Mouse (Mus musculus): ENCODE measurements around the gene C1qtnf12.

C1qtnf12 gene

GRCm38 (mm10) chr4:155962167-155962971 lies at the start of gene C1qtnf12:
Gene C1qtnf12 (plus strand): TSS chr4:155962318.
- in situ Hi-C loops (cut with MboI): no loop called here

- in situ Hi-C loops (cut with MboI): no loop called here
These were observed 30.1 kb upstream of the C1qtnf12 start for GRCm38 (mm10) chr4:155932031-155932430.

- in situ Hi-C loops (cut with MboI): no loop called here
These were observed 19.1 kb upstream of the C1qtnf12 start for GRCm38 (mm10) chr4:155943049-155943452.

DNA sequence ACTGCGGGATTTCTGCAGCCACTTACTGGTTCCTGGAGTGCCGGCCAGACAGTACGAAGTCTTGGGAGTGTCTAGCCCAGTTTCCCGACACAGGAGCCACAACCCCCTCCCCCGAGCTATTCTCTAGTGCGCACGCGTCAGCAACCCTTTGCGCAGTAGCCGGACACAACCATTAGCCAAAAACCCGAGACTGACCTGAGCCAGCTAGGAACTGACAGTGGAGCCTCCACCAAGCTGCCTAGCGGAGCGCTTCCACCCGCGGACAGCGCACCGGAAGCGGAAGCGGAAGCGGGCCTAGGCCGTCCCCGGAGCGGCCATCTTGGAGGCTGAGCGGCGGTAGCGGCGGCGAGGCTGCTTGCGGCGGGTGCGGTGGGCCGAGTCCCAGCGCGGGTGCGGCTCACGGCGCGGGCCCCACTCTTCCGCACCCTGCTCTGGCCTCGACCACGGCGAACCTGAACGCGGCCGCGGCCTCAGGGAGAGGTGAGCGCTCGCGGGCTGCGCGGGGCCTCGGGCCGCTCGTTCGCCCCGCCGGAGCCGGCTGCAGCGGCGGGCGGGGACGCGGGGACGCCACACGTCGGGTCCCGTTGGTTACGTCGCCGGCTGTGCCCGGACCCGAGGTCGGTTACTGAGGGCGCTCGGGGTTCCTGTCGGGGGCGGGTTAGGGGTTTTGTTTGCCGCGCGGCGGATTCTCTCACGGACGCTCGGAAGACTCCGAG lies 18.4 kb upstream of the C1qtnf12 start, which contains the start of gene Ube2j2:
Gene Ube2j2, plus strand, starts transcription at position 298 of the 716 bp plus-strand sequence.
- in situ Hi-C loops (cut with MboI): no loop called here

DNA sequence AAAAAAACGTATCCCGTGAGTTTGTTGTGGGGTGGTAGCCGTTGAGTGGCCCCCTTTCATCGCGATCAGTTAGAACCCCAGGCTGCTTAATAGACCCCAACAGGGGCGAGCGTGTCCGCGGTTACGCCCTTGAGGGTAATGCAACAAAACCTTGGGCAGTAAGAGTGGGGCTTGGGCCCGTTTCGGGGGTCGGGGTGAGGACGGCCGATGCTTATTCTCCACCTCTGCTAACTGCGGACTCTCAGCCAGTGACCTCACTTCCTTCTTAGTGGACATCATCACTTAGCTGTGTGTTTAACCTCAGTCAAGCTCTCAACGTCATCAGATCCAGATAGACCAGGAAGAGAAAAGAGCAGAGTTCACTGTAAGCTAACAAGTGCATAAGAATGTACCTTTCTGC lies 17.8 kb upstream of the C1qtnf12 start:
- in situ Hi-C loops (cut with MboI): no loop called here

GRCm38 (mm10) chr4:155947094-155947493 lies 15.0 kb upstream of the C1qtnf12 start:
- in situ Hi-C loops (cut with MboI): no loop called here

- in situ Hi-C loops (cut with MboI): no loop called here
These were observed 6.6 kb upstream of the C1qtnf12 start for GRCm38 (mm10) chr4:155955491-155955890.

- in situ Hi-C loops (cut with MboI): no loop called here
These were observed 2.8 kb upstream of the C1qtnf12 start for GRCm38 (mm10) chr4:155959275-155959674.

GRCm38 (mm10) chr4:155963106-155963505 lies 988 bp downstream of the C1qtnf12 start:
- in situ Hi-C loops (cut with MboI): no loop called here

- in situ Hi-C loops (cut with MboI): no loop called here
These were observed 2.3 kb downstream of the C1qtnf12 start for GRCm38 (mm10) chr4:155964396-155964795.

GRCm38 (mm10) chr4:155969043-155969653 lies 7.0 kb downstream of the C1qtnf12 start:
- in situ Hi-C loops (cut with MboI): no loop called here

DNA sequence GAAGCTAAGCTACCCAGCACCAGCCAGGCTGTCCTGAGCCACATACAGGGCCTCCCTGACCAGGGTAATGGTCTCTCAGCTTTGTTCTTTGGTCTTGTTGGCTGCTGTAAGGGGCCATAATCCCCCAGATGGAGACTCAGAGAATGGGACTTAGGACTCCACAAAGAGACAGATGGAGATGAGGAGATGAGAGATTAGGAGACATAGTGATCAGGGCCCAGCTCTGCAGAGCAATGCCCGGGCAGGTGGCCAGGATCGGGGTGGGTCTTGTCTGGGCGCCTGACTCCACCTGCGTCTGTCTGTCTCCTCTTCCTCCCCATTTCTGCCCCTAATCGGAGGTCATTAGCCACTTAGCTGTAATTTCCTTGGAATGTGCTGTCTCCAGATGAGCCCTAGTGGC lies 8.2 kb downstream of the C1qtnf12 start:
- in situ Hi-C loops (cut with MboI): no loop called here

GRCm38 (mm10) chr4:155972651-155973050 lies 10.5 kb downstream of the C1qtnf12 start:
- in situ Hi-C loops (cut with MboI): no loop called here

DNA sequence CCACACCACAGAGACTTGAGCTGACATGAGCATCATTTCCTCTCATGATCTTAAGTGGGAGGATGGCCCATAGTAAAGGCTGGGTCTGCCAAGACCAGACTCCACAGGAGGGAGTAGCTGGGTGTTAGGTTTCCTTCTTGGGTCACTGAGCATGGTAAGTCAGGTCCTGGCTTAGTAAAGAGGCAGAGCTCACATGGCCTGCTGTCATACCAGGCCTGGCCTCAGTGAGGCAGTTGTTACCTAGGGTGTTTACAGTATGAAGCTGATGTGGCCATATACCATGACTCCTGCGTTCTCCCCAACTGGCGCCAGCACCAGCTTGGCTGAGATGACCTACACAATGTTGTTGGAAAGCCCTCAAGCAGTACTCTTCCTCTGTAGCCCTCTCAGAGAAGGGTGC lies 11.1 kb downstream of the C1qtnf12 start:
- in situ Hi-C loops (cut with MboI): no loop called here

- in situ Hi-C loops (cut with MboI): no loop called here
These were observed 19.4 kb downstream of the C1qtnf12 start for GRCm38 (mm10) chr4:155981436-155982082.

GRCm38 (mm10) chr4:155983788-155984187 lies 21.7 kb downstream of the C1qtnf12 start:
- in situ Hi-C loops (cut with MboI): no loop called here

DNA sequence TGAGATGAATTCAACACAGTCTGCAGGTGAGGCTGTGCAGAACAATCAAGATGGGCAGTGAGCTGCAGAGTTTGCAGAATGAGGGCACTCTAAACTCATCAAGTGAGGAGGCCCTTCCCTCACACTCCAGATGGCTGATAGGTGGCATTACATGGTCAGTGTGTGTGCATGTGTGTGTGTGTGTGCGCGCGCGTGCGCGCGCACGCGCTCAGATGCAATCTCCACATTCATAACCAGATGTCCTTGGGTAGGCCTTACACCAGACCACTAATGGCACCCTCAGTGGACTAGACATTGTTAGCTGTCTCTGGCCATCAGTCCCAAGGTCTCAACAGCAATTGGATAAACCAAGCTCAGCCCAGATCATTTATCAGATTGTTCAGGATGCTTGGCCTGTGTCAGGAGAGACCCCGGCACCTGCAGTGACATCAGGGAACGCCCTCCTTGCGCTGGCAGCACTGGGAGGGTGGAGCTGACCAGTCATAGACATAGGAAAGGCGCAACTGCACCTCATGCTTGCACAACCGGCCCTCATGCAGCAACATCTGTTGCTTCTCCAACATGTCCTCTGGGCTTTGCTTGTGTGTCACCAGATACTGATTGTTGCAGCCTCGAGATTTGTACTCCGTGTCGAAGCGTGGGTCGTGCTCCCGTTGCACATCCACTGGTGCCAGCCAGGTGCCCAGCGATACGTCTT lies 29.2 kb downstream of the C1qtnf12 start:
- in situ Hi-C loops (cut with MboI): no loop called here

DNA sequence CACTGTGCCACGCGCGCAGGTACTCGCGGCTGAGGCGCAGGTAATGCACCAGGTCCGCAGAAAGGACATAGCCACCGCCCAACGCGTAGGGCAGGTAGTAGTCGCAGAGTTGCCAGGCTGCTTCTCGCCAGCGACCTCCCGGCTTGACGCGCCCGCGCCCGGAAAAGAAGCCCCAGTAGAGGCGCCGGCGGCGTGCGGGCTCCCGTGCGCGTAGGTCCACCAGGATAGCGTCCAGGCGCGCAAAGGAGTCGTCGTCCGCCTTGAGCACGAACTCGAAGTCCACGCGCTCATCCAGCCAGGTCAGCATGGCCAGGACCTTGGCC lies 29.8 kb downstream of the C1qtnf12 start:
- in situ Hi-C loops (cut with MboI): no loop called here

DNA sequence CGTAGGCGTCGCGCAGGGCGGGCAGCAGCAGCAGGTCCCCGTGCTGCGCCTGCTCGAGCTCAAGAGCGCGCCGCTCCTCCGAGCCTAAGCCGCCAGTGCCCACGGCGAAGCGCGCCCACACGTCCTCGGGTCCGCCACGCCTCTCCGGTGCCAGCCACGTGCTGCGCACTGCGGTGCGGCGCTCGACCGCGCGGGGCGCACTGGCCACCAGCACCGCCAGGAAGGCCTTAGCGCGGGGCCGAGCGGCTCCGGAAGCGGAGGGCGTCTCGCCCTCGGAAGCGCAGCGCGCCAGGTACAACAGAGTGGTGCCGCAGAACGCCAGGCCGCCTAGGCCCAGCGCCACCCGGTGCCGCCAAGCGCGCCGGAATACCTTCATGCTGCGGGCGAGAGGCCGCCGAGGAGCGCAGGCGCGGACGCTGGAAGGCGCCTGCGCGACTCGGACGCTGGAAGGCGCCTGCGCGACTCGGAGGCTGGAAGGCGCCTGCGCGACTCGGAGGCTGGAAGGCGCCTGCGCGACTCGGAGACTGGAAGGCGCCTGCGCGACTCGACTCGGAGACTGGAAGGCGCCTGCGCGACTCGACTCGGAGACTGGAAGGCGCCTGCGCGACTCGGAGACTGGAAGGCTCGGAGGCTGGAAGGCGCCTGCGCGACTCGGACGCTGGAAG lies 30.3 kb downstream of the C1qtnf12 start, which contains the start of the genes B3galt6 and Sdf4:
Gene B3galt6, minus strand, starts transcription at position 409 of the 665 bp plus-strand sequence.
Gene Sdf4, plus strand, starts transcription at position 632 of the 665 bp plus-strand sequence.
- in situ Hi-C loops (cut with MboI): no loop called here

GRCm38 (mm10) chr4:155992906-155993547 lies 30.9 kb downstream of the C1qtnf12 start:
- in situ Hi-C loops (cut with MboI): no loop called here
